Mouse (Mus musculus): ENCODE results near the gene Btbd2.
A peak's percentile ranks its signal among the peaks of the same experiment; 100 is the strongest.

Btbd2 gene

GRCm38 (mm10) chr10:80692249-80693165 is 35.6 kb upstream of the Btbd2 start:
- DNase-seq (ENCODE audit: low read depth, low spot score), result no peak

GRCm38 (mm10) chr10:80687850-80688249 is 31.0 kb upstream of the Btbd2 start:
- no peak for DNase-seq (ENCODE audit: low read depth, low spot score)

- no peak for DNase-seq (ENCODE audit: low read depth, low spot score)
These were observed 29.7 kb upstream of the Btbd2 start for GRCm38 (mm10) chr10:80686617-80687016.

- no peak for DNase-seq (ENCODE audit: low read depth, low spot score)
These were observed 28.1 kb upstream of the Btbd2 start for GRCm38 (mm10) chr10:80684984-80685383.

- no peak for DNase-seq (ENCODE audit: low read depth, low spot score)
These were observed 27.3 kb upstream of the Btbd2 start for GRCm38 (mm10) chr10:80684214-80684613.

GRCm38 (mm10) chr10:80683647-80684046 is 26.8 kb upstream of the Btbd2 start:
- no peak for DNase-seq (ENCODE audit: low read depth, low spot score)

GRCm38 (mm10) chr10:80682003-80682402 is 25.1 kb upstream of the Btbd2 start:
- no peak for DNase-seq (ENCODE audit: low read depth, low spot score)

- DNase-seq (ENCODE audit: low read depth, low spot score), result no peak
These were observed 23.4 kb upstream of the Btbd2 start for GRCm38 (mm10) chr10:80680260-80680696.

GRCm38 (mm10) chr10:80679556-80680259 is 22.8 kb upstream of the Btbd2 start:
- DNase-seq (ENCODE audit: low read depth, low spot score), result no peak

GRCm38 (mm10) chr10:80678601-80679377 is 21.9 kb upstream of the Btbd2 start:
- no peak for DNase-seq (ENCODE audit: low read depth, low spot score)

GRCm38 (mm10) chr10:80677942-80678436 is 21.1 kb upstream of the Btbd2 start, which contains the start of gene Mknk2:
Mknk2 (minus strand) TSS chr10:80678112.
- no peak for DNase-seq (ENCODE audit: low read depth, low spot score)

GRCm38 (mm10) chr10:80677128-80677875 is 20.4 kb upstream of the Btbd2 start:
- no peak for DNase-seq (ENCODE audit: low read depth, low spot score)

GRCm38 (mm10) chr10:80676198-80676928 is 19.5 kb upstream of the Btbd2 start:
- peak; percentile 100 for DNase-seq (ENCODE audit: low read depth, low spot score)

GRCm38 (mm10) chr10:80675405-80676197 is 18.7 kb upstream of the Btbd2 start:
- DNase-seq (ENCODE audit: low read depth, low spot score), result no peak

- no peak for DNase-seq (ENCODE audit: low read depth, low spot score)
These were observed 18.1 kb upstream of the Btbd2 start for GRCm38 (mm10) chr10:80674851-80675404.

- DNase-seq (ENCODE audit: low read depth, low spot score), result no peak
These were observed 17.4 kb upstream of the Btbd2 start for GRCm38 (mm10) chr10:80674161-80674711.

- no peak for DNase-seq (ENCODE audit: low read depth, low spot score)
These were observed 16.8 kb upstream of the Btbd2 start for GRCm38 (mm10) chr10:80673690-80674089.

- DNase-seq (ENCODE audit: low read depth, low spot score), result no peak
These were observed 15.2 kb upstream of the Btbd2 start for GRCm38 (mm10) chr10:80671936-80672690.
